Mouse (Mus musculus): ENCODE results near the gene Podn.
A peak's percentile ranks its signal among the peaks of the same experiment; 100 is the strongest.

Podn gene

DNA sequence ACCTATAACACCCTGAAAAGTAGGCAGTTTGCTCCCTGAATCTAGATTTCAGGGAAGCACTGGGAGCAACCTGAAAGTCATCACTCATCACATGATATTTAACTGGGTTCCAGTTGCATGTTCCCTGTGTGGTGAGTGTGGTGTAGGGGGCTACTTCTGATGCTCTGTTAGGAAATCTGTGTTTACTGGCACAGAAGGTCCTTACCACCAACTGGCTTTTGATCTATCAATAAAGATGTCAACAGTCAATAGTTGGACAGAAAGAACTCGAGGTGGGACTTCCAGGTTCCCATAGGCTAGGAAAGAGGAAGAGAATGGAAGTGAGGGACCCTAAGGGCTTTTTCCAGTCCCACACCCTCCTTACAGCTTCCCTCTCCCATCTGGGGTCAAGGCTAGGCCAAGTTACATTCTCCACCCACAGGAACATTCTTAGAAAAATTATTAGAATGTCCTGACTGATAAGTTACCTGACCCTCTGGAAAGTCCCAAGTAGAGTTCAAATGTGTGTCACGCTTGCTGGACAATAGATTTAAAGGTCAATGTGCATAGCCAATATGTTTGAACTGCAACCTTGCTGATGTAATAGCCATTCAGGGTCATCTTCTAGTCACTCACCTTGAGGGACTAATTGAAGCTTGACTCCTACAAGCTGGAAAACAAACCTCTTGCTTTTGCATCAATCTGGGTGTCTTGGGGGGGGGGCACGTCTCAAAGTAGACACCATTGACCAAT is 18.9 kb downstream of the Podn start:
- no peak for DNase-seq (ENCODE audit: low spot score in 2 of 2)

DNA sequence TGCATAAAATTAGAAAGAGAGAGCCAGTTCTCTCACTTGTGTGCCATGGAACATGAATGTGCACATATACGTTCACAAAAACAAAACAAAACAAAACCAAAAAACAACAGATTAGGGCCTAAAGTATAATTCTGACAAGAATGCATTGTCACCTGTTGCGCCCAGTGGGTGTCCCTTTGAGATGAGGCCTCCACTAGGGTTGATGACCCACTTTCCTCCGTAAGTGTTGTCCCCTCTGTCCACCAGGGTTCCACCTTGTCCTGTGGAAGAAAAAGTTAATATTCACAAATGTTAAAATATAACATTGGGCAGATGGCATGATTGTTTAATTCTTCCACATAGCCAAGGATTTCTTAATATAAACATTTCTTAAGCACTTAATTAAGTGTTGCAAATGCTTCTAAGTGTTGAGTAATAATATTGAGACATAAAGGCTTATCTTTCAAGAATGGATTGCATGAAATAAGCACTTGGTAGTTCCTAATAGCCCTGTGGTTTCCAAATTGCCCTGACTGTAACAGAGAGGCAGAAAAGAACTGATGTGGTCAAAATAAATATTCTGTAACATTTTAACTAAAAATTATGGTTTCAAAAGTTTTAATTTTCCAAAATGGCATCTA is 21.9 kb downstream of the Podn start:
- DNase-seq (ENCODE audit: low spot score in 2 of 2) = no peak

DNA sequence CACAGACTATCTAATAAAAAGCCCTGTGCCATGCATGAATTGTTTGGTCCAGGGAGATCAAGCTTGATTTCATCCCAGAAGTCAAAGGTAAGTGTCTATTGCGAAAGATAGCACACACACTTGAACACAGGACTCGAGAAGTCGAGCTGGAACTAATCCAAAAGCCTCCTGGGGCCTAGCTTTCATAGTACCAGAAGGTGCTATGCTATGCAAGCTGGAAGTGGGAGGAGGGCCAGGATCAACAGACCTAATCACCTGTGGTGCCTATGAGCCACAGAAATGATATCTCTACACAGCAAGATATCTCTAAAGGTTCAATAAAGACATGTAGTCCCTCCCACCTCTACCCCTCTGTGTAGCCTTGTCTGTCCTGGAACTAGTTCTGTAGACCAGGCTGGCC is 24.2 kb downstream of the Podn start:
- no peak for DNase-seq (ENCODE audit: low spot score in 2 of 2)

DNA sequence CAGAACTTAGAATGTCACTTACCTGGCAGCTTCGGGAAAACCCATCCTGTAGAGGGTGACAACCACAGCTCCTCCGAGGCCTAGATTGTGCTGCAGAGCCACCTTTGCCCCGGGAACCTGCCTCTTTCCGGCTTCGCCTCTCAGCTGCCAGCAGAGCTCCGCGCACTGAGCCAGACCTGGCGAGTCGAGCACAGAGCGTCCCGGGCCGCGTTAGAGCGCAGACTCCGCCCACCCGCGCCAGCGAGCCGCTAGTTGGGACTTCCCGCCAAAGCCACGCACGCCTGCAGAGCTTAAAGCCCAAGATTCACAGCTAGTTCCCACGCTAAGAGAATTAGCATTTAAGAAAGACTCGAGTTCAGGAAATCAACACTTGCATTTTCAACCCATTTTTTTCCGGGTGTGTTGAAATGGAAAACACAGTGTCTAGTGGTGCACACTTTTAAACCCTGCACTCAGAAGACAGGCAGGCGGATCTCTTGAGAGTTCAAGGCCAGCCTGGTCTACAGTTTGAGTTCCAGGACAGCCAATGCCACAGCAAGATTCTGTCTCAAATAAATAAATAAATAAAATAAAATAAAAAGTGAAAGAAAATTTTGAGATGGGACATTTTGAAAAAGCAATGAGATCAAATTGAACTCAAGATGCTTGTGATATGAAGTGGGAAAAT is 24.9 kb downstream of the Podn start:
- peak; percentile 82 to 89 for DNase-seq (ENCODE audit: low spot score in 2 of 2)

DNA sequence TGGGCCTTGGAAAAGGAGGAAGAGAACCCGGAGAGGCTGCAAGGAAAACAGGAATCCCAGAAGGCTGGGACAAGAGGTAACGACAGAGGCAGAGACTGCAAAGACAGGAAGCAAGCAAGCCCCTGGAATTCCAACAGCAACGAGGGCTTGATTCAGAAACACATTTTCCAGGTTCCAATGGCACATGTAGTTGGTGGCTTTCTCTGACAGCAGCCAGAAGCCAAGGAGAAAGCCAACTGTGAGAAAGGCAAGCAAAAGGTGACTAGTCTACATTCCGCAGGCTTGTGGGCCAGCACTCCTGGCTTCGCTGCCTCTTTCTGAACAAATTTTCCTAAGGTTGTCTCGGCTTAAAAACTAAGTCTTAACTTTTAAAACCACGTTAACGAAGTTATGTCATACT is 25.5 kb downstream of the Podn start:
- DNase-seq (ENCODE audit: low spot score in 2 of 2) = no peak

DNA sequence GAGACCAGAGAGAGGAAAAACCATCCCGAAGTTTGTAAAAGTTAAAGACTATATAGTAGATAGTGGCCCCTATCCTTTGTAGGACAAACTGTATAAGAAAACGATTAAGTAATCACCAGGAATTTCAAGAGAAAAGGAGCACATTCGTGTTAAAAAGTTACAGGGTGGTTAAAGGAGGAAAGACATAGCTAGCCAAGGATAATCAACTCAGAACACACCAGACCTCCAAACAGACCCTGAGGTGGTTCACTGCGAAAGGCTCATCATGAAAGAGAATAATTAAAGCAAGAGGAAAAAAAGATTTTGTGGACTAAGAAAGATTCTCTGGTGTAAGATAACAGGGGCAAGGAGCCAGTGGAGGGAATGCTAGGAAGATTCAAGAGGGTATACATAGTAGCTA is 26.0 kb downstream of the Podn start:
- no peak for DNase-seq (ENCODE audit: low spot score in 2 of 2)

DNA sequence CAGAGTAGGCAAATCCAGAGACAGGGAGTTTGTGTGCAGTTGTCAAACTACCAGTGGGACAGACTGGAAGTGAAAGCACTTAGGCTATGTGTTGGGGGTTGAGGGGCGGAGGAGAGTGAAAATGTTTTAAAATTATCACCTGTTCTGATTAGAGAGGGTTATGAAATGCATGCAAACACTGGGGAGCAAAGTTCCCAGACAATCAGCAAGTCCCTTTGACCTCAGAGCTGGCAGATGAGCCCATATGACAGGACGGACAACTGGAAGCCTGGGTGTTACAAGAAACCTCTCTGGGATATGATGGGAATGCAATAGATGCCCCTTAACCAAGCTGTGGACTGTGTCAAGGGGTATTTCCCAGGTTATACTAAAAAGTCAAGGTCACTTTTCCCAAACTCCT is 28.2 kb downstream of the Podn start:
- DNase-seq (ENCODE audit: low spot score in 2 of 2) = no peak

DNA sequence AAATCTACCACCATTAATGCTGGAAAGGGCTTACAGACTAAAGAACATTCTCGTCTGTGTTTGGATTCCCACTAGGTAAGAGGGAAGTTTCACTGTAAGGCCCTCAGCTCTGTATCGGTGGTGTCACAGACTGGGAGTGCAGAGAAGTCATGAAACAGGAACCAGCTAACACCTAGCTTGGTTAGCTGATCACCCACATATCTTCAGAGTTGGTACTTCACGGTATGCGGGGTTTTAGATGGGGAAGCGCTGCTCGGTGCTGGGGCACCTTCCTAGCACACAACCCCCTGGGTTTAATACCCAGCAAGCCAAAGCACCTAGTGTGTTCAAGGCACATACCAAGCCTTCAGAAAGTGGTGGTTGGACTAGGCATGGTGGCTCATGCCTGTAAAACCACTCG is 29.0 kb downstream of the Podn start:
- no peak for DNase-seq (ENCODE audit: low spot score in 2 of 2)

DNA sequence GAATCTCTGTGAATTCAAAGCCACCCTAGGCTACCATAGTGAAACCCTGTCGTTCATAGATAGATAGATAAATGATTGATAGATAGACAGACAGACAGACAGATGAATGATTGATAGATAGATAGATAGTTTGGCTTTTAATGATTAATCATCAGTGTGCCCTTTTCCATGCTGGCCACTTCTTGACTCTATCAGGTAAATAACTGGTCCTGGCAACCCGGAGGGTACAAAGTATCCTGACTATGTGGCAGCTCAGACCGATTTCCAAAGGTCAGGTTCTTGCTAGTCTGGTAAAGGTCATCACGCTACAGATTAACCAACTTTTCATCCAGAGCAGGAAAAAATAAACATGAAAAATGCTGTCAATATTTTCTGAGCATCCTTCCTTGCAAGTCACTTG is 29.7 kb downstream of the Podn start:
- no peak for DNase-seq (ENCODE audit: low spot score in 2 of 2)

DNA sequence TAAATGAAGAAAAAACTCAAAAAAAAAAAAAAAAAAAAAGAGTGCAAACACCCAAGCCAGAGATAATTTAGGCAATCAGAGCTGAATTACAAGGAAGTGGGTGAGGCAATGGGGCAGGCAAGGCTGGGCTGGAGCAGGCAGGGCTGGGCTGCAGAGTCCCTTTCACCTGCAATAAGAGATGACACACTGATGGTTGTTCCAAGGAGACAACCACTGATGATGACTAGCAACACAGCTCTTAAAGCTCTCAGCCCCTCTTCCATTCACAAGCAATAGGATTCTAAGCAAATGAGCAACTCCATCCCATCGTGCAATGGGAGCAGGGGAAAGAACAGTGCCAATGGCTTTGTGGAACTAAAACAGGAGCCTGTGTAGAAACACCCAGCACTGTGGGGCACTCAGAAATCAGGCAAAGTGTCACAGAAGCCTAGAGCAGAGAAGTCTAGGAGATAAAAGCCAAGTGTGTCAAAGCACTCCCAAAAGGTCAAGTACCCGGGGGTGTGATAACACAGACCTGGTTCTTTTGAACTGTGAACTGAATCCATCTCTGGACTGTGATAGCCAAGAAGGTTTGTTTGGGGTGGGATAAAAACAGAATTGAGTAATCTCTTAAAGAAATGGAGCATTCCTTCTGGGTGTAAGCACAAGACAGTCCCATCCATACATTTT is 30.9 kb downstream of the Podn start:
- no peak for DNase-seq (ENCODE audit: low spot score in 2 of 2)

DNA sequence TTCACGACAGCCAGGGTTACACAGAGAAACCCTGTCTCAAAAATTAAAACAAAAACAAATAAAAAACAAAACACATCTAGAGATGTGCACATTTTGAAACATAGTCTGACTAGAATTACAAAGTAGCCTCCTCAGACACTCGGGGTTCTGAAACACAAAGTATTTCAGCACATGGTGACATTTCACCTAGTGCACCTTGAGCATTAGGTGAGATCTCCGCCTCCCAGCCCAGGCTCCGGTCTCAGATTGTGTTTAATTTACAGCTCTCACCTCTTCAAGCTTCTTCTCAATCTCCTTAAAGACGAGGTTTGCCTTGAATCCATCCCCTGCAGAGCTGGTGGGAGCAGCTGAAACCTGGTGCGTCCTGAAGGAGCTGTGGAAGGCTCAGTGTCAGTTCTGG is 32.6 kb downstream of the Podn start:
- DNase-seq (ENCODE audit: low spot score in 2 of 2) = no peak

DNA sequence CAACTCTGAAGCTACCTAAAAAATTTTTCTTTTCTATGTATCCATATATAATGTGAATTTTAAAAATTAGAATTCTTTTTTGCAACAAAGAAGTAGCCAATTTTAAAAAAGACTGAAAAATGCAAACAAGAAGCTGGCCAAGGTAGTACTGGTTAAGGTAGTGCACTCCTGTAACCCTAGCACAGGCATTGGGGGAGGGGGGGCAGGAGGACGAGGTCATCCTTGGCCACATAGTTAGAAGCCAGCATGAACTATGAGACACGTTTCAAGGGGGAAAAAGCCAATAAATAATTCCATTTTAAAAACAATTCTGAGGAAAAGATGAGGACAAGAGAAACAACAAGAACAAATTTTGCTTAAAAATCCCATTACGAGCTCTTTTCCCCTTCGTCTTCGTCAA is 33.7 kb downstream of the Podn start:
- no peak for DNase-seq (ENCODE audit: low spot score in 2 of 2)

DNA sequence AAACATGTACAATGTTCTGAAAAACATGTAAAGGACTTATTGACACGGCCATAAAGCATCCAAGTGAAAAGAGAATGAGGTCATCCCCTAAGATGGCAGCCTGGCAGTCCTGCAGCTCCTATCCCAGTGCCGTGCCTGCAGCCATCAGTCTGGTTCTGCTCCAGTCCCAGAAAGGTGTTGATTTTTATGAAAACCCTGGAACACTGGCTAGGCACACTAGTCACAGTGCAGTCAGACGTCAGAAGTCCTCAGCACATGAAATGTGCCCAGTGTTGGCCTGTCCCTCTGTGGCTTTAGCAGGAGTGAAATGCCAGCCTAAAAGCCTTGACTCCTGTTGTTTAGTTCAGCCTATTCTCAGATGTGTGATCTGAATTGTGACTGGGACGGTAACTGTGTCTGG is 35.5 kb downstream of the Podn start:
- no peak for DNase-seq (ENCODE audit: low spot score in 2 of 2)

DNA sequence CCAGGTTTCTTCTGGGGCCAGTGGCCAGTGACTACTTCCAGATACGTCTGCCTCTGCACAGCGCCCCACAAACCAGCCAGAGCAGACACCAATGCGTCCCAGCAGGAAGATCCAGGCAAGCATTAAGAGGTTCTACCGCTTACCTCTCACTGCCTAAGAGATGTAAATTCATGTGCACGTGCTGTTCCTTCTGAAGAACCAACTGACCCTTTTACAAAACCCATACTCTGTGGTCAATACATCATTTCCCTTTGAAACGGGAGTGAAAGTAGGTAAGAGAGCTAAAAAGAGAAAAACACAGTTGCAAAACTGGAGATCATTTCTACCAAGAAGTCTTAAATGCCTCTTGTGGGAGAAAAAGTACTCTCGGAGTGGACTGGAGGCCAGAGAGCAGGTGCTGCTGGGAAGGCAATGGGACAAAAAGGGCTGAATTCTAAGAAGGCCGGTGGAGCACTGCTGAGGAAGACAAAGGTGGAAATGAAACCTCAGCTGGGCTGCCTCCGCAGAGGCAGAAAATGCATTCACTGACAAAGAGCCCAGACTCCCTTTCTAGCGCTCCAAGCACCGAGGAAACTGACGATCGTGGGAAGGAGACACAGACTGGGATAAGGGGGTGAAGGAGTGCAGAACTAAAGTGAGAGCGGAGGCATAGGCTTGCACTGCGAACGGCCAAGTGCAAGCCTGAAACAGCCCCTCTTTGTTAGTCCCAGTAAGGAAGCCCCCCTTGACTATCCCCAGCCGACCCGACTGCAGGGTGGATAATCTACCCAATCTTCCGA is 36.5 kb downstream of the Podn start:
- DNase-seq (ENCODE audit: low spot score in 2 of 2) = peak in 1 of 2 experiments; percentile 23

DNA sequence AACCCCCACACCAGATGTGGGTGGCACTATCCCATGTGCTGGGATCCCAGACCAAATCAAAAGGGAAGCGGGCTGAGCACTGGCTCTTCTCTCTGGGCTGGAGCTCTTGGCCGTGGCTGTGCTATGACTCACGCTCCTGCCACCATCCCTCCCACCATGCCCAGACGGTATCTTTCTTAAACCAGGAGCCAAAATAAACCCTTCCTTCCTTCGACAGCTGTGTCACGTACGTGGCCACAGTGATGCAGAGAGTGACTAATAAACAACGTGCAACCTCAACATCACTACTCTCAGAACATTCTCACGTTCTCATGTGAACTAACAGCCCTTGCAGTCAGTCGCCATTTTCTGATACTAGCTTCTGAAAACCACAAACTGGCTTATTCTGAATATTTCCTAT is 38.1 kb downstream of the Podn start:
- DNase-seq (ENCODE audit: low spot score in 2 of 2) = no peak

DNA sequence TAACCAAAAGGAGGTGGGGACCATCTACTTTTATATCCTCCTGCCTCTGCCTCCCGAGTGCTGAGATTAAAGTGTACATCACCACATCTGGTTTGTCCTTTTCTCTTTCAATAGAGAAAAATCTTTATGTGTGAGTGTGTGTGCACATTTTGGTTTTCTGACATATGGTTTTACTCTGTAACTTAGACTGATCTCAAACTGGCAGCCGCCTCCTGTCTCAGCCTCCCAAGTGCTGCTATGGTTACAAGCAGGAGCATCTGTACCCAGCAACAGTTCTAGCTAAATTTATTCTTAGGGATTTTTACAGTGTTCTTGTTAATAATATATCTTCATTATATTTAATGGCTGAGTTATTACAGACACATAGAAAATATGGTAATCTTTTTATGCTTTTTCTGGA is 39.0 kb downstream of the Podn start:
- no peak for DNase-seq (ENCODE audit: low spot score in 2 of 2)

DNA sequence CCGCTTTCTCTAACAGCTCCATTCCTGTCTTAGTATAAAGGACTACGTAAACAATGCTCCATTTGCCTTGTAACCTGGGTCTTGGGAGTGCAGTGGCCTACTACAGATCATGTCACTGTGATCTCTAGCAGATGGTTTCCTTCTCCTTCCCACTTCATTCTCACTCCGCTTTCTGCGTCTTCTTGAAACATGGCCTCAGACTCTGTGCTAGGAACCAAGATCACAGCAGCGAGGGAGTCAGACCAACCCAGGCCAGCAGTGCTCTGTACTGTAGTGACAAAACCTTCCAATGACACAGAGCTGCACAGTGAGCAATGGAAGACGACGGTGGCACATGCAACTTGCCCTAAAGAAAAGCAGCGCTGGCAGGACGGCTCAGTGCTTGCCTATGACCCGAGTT is 40.4 kb downstream of the Podn start:
- no peak for DNase-seq (ENCODE audit: low spot score in 2 of 2)

DNA sequence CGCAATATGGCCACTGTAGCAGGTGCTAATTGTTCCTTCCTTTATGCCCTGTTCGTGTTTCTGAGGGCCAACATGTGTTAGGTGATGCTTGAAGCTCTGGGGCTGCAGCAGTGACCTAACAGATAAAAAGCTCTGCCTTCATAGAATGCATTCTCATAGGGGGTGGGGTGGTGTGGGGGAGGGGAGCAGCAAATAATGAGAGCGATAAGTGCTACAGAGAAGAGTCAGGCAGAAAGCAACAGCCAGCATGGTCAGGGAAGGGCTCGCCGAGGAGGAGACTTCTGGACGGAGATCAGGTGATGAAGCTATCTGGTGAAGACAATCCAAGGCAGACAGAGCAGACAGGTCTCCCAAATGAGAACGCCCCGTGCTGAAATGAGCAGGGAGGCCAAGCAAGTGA is 43.6 kb downstream of the Podn start:
- no peak for DNase-seq (ENCODE audit: low spot score in 2 of 2)

DNA sequence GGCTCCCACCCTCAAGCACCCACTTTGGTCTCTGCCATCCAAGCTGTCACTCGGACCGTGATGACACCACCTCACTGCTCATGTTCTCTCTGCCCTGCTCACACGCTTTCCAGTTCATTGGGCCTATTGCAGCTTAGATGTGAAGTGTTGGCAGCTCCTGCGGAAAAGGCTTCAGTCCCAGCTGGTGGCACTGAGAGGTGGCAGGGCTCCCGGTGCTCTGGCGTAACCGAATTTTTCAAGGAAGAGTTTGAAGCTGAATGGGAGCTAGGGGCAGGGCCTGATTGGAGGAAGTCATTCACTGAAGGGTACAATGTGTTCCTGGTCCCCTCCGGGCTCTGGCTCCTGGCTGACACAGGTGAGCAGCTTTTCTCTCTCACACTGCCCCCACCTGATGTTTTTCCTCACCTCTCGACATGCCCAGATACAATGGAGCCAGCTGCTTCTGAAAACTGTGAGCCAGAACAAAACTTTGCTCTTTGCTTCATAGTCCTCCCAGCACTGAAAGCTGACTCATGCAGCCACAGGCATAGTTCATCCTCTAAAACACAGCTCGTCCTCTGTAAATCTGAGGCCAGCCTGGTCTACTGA is 44.5 kb downstream of the Podn start:
- DNase-seq (ENCODE audit: low spot score in 2 of 2) = no peak

DNA sequence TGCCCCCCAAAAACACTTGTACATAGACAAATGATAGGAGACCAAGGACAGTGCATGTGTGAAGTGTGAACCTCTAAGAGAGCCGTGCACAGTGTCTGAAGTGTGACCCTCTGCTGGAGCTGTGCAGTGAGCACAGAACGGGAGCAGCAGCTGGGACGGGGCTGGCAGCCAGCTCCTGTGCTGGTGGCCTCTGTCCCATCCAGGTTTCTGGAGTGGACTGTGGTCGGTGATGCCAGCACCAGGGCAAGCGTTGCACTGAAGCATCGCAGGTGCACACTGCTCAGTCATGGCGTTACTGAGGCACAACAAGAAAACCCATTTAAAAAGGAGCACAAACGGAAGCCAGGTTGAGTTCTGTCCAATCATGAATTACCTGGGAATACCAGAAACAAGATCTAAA is 50.1 kb downstream of the Podn start:
- no peak for DNase-seq (ENCODE audit: low spot score in 2 of 2)

Data from frontal cortex, postnatal 14 days (tissue).